Mouse (Mus musculus) thymus, postnatal 36 days (tissue): ENCODE data around the gene Rab11b.
A peak's percentile ranks its signal among the peaks of the same experiment; 100 is the strongest.
"Not testable (repeated sequence)": the region's sequence is repeated elsewhere in the genome, so short reads cannot be mapped to it uniquely, and the experiment has no call there.

Experiments
- DNase-seq, 2 experiments: peaks; one replicate each; pipeline ENCODE4 v3.0.0; 2022; ENCODE audit warnings: mixed read lengths in 2 of 2

Rab11b gene

GRCm38 (mm10) chr17:33771617-33772016, 11.3 kb upstream of the Rab11b start:
- no peak for DNase-seq

DNA sequence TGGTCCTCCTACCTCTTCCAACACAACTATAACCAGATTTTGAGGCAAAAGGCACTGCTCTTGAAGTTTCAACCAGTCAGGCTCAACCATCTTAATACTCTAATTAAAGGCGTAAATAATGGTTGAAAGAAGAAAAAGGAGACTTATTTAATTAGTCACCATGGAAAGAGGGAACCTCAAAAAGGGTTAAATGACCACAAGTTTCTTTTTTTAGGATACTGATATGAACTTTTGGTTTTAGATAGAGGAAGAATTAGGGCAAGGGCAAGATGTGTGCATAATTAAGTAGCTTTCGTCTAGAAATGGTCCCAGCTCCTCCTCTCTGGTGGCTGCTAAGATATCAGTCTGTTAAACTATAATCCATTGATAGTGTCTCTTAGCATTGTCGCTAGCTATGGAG, 6.1 kb upstream of the Rab11b start:
- no peak for DNase-seq

DNA sequence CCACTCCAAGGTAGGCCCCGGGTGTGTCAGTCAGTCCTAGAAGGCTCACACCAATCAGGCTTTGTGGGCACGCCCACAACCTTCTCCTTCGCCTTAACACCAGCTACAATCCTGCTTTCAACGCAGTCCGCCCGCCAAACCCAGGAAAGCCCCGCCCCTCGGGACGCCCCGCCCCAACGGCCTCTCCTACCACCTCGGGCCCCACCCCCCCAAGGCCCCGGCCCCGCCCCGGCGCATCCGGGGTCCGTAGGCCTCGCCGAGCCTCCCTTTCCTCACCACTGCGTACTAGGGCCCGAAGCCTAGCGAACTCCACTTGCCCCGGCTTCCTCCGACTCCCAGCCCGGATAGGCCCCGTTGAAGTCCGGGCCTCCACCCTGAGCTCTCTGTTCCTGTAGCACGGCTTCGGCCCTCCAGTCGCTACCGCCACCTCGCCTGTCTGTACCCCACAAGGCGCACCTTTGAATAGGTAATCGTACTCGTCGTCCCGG, 519 bp downstream of the Rab11b start:
- peak; percentile 95 for DNase-seq

- DNase-seq, result no peak
These were observed 3.1 kb downstream of the Rab11b start for GRCm38 (mm10) chr17:33757231-33757630.

- no peak for DNase-seq
These were observed 4.1 kb downstream of the Rab11b start for GRCm38 (mm10) chr17:33756108-33756790.

DNA sequence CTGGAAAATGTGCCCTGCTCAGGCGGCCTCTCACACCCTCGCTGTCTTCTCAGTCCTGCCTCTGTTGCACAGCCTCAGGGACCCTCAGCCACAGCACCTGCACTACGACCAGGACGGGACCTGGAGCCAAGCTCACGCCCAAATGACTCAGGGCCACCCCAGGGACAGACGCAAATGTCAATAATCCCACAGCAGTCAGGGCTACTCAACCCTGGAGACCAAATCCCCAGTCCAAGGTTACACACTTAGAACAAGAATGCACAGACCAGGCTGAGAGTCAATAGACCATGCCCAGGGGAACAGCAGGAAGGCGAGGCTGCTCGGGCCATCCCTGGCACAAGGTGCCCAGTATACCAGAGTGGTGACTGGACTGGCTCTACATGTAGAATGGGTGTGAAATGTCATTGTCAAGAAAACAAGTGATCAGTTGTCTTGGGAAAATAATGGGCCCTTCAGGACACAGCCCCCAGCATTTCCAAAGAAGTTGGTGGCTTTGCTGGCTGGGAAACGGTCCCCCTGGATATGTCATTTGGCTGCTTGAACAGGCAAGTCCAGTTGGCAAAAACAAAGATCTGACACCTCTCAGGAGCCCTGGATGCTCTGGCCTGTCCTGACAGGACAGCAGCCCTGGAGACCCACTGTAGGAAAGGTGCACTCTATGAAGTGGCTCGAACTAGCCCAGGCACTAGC, 4.8 kb downstream of the Rab11b start:
- no peak for DNase-seq

DNA sequence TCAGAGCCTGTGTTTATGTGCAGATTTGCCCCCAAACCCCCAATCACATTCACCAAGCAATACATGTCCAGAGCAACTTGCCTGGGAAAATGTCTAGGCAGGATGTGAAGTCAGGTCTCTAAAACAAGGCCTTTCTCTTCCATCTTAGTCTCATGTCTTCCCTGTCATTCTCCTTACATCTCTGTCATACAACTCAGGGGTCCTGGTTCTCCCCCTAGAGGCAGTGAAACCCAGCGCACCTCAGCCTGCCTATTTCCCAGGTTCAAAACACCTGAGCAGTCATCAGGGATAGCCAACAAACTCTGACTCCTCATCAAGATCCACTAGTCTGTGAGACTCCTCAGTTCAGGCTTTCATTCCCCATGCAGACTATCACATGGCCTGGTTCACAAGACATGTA, 5.7 kb downstream of the Rab11b start:
- DNase-seq, result peak in 1 of 2 experiments; percentile 19

DNA sequence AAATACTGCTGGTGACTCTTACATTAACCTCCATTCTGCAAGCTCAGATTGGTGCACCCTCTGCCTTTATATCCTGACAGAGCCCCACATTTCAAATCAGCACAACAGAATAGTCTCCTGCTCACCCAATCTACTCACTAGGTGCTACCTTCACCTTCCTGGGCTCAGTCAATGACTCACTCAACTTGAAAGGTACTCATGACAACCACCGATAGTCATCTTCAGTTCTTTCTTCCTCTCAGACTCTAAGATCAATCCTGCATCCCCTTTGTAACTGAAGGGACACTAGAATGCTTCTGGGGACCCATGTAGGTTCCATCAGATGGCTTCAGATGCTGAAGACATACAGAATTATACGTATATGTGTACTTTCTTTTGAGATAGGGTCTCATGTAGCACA, 8.0 kb downstream of the Rab11b start:
- DNase-seq, result no peak

DNA sequence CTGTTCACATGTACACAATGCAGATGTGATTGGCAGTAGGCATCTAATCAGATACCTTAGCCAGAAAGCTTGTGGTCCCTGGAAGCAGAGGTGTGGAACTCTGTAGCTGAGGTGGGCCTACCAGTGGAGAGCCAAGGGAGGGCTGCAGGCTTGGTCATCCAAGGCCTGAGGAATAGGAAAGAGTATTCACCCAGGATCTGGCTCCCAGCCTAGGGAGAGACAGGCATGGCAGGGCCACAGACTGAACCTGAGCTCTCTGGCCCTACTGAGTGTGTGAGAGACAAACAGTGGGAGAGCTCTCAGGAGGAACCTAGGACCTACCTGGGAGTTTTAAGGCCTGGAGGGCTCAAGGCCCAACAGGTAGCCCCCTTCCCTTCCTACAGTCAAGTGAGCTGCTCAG, 9.1 kb downstream of the Rab11b start:
- no peak for DNase-seq

DNA sequence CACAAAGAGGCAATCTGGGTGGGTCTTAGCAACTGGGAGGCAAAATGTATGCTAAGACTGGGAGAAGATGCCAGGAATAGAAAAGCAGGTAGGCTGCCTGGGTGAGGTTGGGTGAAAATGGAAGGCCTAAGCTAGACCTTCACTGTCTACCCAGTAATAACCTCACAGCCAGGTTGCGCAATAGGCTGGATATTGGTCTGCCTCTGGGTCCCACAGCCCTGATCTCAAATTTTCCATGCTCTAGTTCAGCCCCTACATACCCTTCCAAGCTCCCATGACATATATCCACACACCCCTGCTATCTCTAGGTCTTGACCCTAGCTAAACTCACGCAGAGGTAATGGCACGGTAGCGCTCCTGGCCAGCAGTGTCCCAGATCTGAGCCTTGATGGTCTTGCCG, 10.9 kb downstream of the Rab11b start:
- DNase-seq, result no peak

GRCm38 (mm10) chr17:33746011-33746410, 14.3 kb downstream of the Rab11b start:
- no peak for DNase-seq

DNA sequence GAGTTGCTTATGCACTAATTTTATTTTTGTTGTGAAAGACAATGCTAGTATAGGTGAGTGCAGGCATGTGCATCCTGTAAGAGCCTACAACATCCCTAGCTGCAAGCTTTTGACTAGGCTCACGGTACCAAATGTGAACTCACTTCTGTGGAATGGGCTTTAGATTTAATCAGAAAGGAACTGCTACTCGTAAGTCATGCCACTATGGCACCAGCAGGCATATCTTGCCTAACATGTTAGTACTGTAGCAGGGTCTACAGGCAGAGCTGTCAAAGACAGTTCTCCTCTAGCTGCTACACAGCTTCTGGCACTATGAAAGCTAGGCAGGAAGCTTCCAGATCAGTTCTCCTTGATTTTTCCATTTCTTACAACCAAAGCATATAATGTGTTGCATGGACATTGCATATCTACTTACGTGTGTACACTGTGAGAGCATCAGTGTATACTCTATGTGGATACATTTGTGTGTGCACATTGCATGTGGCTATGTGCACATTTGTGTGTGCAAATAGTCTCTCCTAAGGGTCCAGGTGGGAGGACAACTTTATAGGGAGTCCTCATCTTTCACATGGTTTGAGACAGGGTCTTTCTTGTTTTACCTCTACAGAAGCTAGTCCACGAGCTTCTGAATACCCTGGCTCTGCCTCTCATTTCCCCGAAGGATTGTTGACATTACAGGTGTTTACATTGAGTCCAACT, 15.5 kb downstream of the Rab11b start:
- DNase-seq, result no peak

DNA sequence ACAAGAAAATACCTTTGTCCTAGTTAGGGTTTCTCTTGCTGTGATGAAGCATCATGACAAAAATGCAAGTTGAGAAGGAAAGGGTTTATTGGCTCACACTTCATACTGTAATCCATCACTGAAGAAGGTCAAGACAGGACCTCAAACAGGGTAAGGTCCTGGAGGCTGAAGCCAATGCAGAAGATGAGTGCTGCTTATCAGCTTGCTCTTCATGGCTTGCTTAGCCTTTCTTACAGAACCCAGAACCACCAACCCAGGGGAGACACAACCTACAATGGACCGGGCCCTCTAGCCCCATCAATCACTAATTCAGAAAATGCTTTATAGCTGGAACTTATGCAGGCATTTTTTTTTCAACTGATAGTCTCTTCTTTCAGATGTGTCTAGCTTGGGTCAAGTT, 17.9 kb downstream of the Rab11b start:
- DNase-seq, result no peak

GRCm38 (mm10) chr17:33733526-33733925, 26.8 kb downstream of the Rab11b start:
- DNase-seq, result not testable (repeated sequence)

DNA sequence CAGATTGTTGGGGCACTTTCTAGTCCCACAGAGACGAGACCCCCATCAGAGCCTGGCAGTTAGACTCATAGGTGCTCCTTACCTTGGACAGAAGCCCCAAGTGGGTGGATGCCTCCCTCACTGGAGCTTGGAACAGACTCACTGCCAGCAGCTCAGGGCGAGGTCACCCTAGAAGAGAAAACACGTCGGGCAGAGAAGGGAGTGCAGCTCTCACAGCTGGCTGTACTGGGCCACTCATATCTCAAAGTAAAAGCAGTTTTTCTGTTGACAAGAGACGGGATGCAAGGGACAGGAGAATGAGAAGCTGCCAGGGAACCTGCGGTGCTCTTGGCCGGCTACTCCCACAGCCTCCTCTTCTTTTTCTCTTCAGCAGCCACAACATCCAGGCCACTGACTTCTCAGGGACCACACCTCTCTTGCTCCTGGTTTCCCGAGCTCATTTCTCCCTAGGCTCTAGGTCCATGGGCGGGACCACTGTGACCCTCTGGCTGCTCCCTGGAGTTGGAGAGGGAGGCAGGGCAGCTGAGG, 27.7 kb downstream of the Rab11b start:
- not testable (repeated sequence) for DNase-seq

DNA sequence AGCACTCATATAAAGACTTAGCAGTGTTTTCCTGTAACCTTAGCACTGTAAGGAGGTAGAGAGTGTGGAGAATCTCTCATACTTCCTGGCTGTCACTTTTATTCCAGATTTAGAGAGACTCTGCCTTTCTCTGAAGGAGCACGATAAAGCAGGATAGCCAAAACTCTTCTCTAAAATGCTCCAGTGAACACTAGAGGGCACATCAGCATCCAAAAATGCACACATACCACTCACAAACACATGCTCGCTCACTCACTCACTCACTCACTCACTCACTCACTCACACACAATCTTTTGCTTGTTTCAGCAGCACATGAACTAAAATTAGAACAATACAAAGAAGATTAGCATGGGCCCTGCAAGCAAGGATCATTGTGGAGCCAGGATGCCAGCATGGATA, 31.1 kb downstream of the Rab11b start:
- no peak for DNase-seq

DNA sequence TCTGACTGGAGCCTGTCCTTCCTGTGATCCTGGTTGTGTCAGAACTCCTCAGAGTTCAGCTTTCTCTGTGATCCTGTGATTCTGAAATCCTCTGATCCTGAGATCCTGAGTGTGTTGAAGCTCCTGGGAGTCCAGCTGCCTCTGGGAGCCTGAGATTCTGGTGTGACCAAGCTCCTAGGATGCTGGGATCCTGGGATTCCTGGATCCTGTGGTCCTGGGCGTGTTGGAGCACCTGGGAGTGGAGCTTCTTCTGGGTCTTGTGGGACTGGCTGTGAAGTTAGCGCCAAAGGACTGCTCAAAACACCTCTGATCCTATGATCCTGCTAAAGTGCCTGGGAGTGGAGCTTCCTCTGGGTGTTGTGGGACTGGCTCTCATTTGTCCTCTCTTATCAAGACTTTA, 31.9 kb downstream of the Rab11b start:
- no peak for DNase-seq

DNA sequence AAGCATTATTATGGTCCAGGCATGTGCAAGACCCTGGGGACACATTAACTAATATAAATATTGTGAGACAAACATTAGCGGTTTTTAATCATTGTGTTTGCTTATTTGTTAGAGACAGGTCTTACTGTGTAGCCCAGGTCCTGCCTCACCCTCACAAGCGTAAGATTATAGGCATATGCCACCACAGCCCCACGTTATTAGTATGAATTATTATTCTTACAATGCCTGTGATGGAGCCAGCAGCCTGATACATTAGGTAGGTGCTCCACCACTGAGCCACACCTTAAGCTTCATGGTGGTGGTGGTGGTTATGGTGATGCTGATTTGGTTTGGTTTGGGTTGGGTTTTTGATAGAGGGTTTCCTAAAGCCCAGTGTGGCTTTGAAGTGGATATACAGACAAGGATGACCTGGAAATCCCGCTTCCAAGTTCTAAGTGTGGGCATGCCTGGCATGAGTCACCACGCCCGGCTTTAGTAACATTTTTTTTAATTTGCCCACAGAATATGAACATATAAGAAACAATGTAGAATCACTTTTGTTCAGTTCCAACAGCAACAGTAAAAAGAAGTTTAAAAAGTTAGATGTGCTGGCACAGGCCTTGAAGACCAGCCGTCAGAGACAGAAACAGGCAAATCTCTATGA, 40.5 kb downstream of the Rab11b start:
- no peak for DNase-seq

DNA sequence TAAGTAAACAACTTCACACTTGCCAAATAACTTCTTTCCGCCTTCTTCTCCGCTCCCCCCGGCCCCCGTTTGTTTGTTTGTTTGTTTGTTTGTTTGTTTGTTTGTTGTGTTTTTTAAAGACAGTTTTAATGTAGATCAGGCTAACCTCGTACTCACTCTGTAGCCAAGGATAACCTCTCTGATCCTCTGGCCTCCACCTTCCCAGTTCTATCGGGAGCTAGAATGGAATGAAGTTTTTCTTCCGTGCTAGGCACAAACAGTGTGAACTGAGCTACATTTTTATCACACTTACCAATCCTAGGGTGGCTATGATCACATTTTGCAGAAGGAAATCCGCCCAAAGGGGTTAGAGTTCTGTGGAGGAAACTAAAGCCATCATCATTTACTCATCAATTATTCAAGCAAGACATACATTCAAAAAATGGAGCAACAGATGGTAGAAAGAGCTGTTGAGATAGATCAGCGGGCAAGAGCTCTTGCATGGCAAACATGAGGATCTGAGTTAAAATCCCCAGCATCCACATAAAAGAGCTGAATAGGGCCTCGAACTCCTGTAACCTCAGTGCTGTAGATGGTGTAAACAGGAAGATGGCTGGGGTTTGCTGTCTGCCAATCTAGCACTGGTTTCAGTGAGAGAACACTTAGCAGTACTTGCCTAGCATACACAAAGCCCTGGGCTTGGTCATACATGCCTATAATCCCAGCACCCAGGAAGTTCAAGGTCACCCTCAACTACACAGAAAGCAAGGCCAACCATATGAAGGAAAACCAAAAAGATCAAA, 41.2 kb downstream of the Rab11b start:
- no peak for DNase-seq

DNA sequence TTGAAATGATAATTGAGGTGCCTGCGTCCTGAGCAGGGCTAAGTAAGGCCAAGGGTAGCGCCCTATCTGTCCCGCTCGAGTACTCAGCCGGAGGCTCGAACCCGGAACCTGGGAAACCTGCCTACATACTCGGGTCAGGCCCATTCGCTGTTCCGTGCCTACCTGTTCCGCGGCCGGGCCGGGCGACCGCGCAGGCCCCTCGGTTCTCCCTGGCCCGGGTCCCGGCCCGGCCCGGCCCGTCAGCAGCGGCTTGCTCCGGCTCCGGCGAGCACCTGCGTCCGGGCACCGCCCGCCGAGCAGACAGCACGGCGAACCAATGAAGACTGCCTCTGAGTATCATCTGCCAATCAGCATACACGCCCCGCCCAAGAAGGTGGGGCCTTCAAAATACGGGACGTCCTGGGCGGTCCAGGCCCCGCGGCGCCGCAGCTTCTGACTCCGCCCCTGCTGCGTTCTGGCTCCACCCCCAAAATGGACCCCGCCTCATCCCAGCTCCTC, 41.9 kb downstream of the Rab11b start, which contains the start of gene March2:
Gene March2, minus strand, starts transcription at position 287 of the 498 bp plus-strand sequence.
- DNase-seq, result peak; percentile 97

DNA sequence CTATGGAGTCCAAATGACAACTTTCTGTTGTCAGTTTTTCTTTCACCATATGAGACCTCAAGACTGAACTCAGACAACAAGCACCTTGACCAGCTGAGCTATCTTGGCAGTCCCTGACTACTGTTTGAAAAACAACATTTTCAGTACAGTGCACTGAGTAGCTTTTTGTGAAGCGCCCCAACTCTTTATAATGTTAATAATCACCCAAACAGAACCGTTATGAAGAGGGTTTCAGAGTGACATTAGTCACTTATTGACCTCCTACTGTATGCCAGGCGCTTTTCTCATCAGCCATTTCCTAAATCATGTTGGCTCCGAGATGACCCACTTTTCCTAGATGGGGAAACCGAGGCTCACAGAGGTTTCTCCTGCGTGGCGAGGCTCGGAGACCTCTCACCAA, 42.3 kb downstream of the Rab11b start:
- DNase-seq, result no peak

DNA sequence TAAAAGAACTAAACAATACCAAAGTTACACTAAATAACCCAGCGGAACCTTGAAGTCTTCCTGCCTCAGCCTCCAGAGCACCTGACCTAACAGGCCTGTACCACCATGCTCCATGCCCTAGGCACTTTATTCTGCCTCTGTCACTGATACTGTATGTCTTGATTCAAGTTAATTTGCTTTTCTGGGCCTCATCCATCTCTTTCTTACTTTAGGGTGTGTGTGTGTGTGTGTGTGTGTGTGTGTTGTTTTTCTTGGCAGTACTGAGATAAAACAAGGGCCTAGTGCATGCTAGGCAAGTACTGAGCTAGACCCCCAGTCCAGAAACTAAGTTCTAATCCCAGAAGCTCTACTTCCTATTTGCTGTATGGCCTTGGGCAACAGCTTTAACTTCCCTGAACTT, 43.1 kb downstream of the Rab11b start:
- no peak for DNase-seq
